Mouse (Mus musculus): Measurements from ENCODE around the gene Prlr.

The Prlr gene

DNA sequence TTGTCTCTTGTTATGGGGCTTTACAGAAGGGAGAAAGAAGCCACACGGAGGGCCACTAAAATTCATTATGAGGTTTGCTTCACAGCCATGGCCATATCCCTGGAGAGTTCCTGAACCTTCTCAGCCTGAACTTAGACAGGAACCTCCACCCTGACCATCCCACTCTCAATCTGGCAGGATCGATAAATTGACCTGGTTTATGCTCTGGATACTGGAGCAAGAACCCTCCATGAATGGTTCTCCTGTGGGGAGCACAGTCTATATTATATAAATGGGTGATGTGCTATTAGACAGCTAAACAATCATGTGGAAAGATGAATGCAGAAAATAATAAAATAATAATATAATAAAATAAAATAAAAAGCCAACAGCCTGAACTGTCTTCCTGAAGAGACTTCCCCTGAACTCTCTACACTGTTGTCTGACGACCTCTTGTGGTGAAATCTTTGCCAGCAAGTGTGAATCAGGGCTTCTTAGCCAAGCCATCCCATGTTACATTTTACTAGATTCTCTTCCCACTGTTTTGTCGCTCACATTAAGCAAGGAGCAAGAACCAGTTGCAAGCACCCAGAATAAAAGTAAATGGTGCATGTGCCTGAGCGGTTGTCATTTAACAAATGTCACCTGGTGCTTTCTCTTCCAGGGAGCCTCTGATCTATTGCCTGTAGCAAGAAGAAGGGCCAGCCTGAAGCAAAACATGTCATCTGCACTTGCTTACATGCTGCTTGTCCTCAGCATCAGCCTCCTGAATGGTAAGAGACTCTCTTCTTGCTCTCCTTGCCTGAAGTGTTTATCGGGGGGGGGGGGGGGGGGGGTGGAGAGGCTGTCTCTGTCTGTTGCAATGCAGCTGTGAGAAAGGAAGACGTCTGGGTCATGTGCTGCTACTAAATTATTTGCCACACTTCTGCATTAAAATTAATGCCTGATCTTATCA, 136.8 kb downstream of the Prlr start:
- peak; percentile 16 for DNase-seq (ENCODE audit: extremely low spot score, low spot score)

DNA sequence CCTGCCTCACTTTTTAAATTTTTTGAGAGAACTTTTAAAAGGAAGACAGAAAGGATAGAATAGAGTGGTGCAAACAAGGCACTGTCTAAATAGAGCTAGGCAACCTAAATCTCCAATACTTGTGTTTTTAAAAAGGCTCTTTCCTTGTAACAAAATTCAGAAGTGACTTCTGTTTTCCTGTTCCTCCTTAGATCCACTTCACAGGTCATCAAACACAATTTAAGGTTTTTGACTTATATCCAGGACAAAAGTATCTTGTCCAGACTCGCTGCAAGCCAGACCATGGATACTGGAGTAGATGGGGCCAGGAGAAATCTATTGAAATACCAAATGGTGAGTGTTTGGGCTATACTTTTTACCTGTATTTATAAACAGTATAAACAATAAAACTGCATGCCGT, 148.0 kb downstream of the Prlr start, which contains the start of gene Gm21973:
Gm21973 (plus strand) TSS at position 301 of the 400 bp plus-strand sequence.
- DNase-seq (ENCODE audit: extremely low spot score, low spot score), result no peak

DNA sequence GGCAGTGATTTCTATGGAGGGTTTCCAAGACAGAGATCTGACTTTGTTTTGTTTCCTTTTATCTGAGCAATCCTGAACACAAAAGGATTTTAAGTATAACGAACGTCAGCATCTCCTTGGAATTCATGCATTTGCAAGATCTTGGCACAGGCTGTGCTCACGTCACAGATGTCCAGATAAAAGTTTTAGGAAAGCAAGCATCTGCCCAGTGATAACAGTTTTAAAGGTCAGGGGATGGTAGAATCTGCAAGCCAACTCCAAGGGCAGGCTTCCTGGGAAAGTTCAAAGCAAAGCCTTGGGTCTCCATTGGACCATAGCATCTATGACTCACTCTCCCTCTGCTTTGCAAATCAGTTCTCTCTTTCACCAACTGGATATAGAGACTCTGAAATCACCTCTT, 153.6 kb downstream of the Prlr start:
- no peak for DNase-seq (ENCODE audit: extremely low spot score, low spot score)

DNA sequence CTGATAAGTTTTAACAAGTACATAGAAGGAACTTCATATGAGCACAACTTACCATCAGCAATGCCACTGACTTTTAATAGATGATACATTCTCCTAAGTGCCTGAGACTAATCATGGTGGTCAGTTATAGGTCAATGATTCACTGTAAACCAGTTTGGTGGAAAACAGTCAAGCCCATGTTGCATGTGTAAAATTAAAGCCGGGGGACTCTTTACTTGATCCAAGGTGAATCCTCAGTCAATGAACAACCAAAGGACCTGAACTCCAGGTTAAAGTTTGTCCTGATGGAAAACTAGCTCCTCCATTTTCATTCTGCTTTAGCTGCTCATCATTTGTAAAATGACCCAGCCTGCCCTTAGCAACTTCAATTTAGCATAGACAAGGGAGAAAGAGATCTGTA, 155.5 kb downstream of the Prlr start:
- DNase-seq (ENCODE audit: extremely low spot score, low spot score), result no peak

DNA sequence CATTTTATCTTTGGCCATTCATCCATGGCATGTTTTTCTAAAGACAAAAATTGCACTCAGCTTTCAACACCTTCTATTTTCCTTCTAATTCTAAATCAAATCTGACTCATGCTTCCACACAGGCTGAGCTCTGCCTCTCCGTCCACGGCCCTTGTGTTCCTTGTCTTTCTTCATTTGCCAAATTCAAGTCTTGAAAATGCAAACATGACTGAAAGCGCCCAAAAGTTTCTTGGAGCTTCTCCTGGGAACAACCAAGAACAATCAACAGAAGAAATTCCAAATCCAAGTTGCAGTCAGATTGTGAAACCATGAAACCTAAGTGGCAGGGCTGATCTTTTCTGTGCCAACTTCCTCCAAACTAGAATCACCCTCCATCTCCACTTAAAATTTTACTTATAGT, 161.6 kb downstream of the Prlr start:
- no peak for DNase-seq (ENCODE audit: extremely low spot score, low spot score)

DNA sequence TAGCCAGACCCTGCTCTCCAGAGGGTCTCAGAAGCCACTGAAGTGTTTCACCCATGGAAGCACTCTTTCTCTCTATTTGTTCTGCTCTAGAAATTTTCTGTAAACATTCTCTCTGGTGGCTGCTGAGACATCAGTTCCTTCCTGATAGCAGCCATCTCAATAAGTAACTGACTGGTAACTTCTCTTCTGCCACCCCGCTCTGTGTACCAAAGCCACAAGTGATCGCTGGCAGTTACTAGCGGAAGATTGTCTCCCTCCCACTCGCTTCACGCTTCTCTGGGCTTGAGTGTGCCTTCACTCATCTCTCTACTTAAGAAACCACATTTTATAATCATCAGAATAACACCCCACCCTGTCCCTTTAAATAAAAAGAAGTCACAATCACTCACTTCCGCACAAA, 170.0 kb downstream of the Prlr start:
- no peak for DNase-seq (ENCODE audit: extremely low spot score, low spot score)

DNA sequence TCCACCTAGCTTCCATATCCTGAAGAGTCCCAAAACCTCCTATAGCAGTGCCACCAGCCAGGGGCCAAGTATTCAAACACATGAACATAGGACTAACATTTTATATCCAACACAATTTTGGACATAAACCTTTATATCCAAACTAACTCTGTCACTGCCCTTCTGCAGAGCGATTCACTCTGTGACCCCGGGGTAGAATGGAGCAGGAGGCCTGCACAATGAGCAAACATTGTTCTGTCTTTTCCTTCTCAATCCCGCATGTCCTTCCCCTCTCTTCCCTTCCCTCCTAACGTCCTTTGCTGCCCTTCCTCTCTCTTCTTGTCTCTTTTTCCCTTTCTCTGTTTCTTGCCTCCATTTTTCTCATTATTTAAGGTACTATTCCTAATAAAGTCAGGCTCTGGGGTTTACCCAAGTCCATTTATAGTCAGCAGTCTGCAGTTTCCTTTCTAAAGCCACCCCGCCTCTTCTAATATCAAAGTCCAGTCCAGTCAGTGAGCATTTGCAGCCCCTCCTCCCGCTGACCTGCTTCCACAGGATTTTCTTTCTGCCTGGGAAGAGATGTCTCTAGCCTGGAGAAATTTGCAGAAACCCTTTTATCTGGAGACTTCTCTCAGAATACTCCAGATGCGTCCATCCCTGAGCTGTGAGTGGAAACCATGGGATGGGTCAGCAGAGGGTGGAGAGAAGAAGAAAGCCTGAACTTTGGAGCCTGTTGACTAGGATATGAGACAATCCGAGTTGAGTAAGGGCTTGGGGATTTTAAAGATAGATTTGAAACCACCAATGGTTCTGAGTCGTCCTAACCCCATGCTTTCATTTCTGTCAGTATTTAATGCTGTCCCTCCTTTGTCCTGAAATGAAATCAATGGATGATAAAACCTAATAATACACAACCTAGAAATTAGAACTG, 181.3 kb downstream of the Prlr start, which contains the start of gene Agxt2:
Agxt2 (plus strand) TSS at position 494 of the 910 bp plus-strand sequence.
- no peak for DNase-seq (ENCODE audit: extremely low spot score, low spot score)

DNA sequence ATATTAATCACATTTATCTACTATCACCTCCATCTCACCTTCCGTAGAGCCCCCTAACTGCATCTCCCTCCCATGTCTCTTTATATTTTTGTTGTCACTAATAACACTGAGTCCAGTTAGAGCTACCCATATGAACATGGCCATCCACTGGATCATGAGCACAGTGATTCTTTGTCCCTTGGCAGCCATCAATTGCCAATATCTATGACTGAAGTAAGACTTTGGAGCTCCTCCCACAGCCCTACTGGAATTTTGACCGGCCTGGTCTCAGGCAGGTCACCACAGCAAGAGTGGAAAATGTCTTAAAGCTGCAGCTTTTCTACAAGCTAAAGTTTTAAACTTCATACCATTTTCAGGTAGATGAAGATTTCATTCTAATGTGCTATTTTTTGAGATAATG, 189.3 kb downstream of the Prlr start:
- DNase-seq (ENCODE audit: extremely low spot score, low spot score), result no peak

DNA sequence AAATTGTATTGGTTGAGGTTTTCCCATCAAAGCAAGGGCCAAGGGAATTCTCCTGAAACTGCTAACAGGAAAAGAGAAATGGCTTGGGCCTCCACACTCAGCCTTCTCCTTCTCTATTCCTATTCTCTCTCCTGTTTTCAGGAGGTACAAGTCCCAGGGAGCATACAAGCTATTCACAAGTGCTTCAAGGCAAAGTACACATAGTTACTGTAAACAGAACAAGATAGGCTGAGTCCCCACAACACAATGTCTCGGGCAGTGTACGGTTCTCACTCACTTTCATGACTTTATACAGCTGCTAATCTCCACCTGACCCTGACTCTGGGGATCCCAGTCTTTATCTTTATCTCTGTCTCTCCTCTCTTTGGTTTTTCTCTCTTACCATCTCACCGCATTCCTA, 198.4 kb downstream of the Prlr start:
- no peak for DNase-seq (ENCODE audit: extremely low spot score, low spot score)

DNA sequence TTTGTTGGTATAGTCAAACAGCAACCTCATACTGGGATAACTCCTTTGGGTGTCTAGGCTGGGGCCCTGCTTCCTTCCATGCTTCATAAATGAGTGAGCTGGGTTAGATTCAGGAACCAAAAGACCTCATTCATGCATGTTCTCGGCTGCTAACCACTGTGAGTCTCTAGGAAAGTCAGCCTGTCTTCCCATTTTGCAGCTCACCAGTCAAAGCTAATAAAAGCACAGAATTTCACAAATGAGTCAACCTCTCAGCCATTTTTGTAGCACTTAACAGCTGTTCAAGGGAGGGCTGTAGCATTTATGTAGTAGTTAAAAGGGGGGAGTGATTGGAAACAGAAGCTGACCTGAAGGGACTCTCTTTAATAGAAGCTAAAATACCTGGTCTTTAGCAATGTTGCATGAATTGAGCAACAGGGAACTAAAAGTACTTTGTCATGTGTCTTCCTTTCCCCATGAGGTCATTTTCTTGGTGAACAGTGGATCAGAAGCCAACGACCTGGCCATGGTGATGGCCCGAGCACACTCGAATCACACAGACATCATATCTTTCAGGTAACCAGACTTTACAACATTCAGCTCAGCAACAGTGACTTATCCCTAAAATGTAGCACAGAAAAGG, 201.4 kb downstream of the Prlr start:
- DNase-seq (ENCODE audit: extremely low spot score, low spot score), result no peak

DNA sequence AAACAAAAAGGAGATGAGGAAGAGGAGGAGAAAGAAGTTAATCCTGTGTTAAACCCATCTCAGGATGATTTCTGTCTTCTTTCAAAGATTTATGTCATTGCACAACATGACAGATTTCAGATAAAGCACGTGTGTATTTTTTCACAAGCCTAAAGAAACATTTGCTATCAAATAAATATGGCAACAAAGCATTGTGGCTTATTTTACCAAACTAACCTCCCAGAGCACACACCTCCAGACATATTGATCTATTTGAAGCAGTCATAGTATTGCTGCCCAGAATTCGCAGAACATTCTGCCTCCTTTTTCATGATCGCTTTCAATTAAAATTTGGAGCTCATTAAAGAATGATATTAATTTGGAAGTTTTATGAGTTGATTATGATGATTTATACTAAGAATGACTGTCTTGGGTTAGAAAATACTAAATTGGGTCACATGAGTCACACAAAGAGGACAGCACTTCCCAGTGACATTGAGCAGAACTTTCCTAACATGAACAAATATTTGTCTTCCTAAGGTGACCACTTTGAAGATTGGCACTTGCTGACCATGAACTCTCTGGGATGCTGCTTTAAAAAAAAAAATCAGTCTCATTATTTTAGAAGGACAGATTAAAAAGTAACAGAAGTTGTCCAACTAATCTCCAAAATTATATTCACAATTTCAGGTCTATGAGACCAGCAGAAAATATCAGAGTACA, 202.9 kb downstream of the Prlr start:
- DNase-seq (ENCODE audit: extremely low spot score, low spot score), result no peak

DNA sequence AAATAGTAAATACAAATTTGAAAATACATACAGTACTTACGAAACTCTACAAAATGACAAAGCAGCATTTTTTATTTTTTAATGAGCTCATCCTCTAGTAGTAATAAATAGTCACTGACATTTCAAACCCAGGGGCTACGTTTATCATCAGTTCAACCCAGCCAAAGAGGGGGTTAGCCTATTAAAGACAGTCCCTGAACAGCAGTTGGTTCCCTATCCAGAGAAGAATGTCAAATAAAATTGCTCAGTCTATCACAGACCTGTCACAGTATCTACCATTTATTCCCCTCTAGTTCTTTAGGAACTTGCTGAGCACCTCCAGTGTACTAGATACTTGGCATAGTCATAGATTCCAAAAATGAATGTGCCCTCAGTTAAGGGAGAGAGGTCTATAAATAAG, 210.2 kb downstream of the Prlr start:
- no peak for DNase-seq (ENCODE audit: extremely low spot score, low spot score)
